Mouse (Mus musculus) CD8-positive naive resting alpha-beta T cell, adult 2 months (primary cell): ENCODE measurements around the gene Dst.

Experiments used
- DNase-seq, 2 experiments: peaks; one replicate each; pipeline ENCODE4 v3.0.0; 2022; ENCODE audit warnings: low read depth in 2 of 2, low spot score in 2 of 2

Dst gene

GRCm38 (mm10) chr1:34125148-34125547 lies 217.1 kb downstream of the Dst start:
- no peak for DNase-seq

DNA sequence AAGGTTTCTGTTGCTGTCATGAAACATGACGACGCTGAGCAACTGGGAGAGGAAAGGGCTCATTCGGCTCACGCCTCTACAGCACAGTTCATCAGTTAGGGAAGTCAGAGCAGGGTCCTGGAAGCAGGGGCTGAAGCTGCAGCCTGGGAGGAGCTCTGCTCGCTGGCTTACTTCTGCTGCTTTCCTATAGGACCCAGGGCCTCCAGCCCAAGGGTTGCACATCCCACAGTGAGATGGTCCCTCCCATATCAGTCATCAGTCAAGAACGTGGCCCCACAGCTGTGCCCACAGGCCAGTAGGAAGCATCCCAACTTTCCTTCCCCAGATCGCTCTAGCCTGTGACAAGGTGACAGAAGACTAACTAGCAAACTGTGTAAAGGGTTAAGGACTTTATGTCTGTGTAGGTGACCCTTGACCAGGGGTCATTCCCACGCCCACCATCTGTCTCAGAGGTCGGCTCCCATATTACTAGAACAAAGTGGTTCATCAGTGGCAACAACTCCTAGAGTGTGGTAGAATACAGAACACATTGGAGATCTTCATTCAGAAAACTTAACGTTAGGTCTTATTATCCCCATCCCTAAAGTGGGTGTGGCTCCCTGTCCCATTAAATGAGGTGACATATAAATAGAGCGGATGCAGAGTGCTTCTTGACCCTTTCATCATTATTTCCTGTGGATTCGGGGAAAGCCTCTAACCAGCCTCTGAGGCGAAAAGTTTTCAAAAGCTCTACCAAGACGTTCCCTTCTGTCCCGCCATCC lies 219.9 kb downstream of the Dst start:
- DNase-seq = no peak

GRCm38 (mm10) chr1:34128796-34129195 lies 220.8 kb downstream of the Dst start:
- DNase-seq = no peak

DNA sequence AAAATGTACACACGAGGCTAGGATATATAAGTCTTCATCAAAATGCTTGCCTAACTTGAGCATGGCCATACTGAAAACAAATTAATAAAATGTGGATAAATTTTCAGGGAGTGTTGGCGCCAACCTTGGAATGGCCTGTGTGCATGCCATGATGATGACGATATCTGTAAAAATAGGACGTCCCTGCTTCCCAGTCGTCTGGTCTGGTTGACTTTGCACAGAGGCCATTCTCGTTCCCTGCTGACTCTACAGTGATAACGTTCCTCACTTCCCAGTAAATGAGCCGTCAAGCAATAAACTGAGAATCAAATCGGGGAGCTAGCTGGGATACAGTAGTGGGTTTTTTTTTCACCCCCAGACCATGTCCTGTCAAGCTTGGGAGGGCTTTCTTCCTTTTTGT lies 221.7 kb downstream of the Dst start:
- no peak for DNase-seq

DNA sequence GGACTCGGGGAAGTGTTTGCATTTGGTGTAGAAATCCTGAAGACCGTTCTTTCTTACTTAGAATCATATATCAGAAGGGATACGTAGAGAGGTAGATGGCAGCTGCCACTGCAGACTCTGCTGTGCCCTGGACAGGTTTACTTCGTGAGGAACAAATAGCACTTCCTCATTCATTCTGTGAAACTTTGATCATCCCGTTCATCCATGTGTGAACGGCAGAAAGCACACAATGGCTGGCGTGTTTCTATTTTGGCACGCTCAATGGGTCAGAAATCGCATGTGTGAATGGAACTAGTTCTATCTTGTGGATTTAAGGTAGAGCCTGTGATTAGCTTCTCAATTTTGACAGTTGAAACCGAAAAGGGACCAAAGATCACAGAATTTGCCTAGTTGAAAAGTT lies 222.8 kb downstream of the Dst start:
- no peak for DNase-seq

DNA sequence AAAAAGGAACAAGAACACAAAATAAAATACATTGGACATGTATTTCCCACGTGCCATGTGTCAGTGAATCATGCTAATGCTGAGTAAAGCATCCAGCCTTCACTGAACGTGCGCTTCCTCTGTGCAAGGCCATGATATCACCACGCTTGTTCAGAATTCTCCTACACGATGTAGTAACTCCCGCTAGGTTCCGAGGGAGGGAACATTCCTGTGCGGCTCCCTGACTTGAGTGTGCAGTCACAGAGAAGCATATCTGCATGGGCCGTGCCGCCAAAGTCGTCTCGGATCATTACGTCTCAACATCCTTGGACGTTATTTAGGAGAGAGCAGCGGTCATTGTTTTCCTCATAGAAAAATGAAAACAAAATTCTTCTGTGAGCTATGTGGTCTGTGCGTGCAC lies 224.8 kb downstream of the Dst start:
- no peak for DNase-seq

GRCm38 (mm10) chr1:34135535-34135934 lies 227.5 kb downstream of the Dst start:
- DNase-seq = no peak

DNA sequence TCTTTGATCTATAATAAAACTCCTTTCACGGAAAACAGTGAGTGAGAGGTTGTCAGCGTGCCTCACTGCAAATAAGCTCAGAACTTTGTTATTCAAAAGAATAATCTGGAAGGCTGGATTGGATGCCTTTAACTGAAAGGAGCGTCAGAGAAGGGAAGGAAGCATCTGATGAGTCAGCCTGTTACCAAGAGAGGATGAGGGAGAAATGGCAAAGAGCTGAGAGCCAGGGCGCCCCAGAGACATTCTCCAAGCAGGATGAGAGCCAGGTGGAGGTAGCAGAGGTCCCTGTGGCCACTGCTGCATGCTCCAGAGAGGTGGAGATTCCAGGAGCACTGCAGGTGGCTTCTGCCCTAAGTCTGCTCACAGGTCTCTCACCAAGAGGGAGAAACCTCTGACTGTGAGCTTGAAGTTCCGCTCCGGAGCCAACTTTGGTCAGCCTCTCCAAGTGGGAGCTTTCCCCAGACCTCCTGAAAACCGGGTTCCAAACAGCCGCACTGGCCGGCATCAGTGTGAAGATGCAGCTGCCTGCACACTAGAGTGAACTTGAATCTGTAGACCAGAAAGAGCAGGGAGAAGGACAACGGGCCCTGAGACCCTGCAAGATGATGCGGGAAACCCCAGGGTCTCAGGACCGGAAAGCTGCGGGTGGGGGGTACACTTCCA lies 231.3 kb downstream of the Dst start:
- no peak for DNase-seq

GRCm38 (mm10) chr1:34139871-34140471 lies 231.9 kb downstream of the Dst start:
- DNase-seq = no peak

DNA sequence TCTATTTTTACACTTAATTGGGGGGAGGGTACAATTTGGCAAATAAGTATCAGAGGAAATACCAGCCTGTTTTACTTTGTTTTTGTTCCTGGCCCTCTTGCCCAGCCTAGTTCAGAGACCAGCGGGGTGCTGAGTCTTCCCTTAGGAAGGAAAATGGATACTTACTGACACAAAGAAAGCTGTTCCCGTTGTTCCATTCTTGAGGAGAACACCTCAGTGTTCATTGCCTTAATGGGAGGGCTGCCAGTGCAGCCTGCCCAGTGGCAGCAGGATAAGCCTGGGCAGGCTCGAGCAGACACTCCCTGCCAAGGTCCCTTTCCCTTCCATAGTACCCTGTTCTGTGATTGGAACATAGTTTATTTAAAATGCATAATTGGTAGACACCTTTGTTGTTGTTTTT lies 232.7 kb downstream of the Dst start:
- DNase-seq = no peak

- DNase-seq = no peak
These were observed 235.0 kb downstream of the Dst start for GRCm38 (mm10) chr1:34142951-34143580.

GRCm38 (mm10) chr1:34144826-34145225 lies 236.8 kb downstream of the Dst start:
- DNase-seq = no peak

DNA sequence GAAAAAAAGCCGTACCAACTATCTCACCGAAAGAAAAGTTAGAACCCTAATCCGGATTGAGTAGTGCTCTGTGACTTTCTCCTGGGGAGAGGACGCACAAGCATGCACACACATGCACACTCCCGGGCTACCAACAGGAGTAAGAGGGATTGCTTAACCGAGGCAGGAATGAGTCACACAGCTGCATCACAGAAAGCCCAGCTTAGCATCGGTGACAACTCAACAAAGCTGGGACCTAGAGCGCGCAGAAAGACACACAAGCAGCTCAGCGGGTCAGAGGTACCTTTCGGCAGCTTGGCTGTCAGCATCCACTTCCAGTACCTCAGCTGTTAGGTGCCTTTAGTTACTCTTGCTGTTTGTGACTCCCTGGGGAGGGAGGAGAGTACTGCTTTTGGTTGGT lies 240.0 kb downstream of the Dst start:
- no peak for DNase-seq

DNA sequence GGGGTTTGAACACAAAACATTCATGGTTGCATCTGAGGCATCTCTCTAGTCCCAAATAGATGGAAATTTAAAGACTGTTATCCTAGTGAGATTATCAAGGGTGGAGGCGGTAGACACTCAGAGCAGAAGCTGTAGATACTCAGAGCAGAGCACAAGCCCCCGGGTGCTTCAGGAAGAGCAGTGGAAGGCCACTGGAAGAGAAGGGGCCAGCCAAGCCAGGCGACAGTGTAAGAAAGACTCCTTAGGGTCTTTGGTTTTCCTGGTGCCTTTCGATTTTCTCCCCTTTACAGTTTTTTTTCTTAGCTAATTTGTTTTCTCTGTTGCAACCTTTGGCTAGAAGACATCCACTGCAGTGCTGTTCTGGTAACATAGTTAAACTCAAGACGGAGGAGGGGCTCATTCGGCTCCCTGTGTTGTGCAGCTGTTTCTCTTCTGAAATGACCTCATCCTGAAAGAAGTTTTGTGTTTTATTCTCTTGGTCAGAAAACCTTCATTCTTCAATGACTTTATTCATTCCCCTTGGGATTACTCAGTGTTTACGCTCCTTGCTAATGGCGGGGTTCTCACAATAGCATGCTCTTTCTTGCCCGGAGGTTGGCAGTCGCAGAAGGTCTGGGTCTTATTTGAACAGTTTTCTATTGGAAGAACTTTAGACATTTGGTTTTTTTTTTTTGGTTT lies 242.5 kb downstream of the Dst start:
- no peak for DNase-seq

DNA sequence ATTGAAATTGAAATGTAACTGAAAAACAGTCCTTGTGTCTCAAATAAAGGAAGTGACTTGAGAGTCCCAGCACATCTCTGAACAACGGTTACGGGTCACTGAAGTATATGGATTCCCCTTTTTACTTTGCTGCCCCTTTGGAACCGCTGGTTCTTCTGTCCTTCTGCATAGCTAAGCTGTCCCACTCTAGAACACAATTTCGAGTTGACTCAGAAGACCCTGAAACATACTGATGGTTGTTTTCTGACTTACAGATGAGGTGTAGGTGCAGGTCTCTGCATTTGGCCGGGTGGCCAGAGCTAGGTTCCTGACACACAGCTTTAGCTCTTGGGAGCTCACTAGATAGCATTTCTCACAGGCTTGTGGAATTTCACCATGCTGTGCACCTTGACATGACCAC lies 244.7 kb downstream of the Dst start:
- DNase-seq = no peak

GRCm38 (mm10) chr1:34156058-34156457 lies 248.0 kb downstream of the Dst start:
- no peak for DNase-seq

DNA sequence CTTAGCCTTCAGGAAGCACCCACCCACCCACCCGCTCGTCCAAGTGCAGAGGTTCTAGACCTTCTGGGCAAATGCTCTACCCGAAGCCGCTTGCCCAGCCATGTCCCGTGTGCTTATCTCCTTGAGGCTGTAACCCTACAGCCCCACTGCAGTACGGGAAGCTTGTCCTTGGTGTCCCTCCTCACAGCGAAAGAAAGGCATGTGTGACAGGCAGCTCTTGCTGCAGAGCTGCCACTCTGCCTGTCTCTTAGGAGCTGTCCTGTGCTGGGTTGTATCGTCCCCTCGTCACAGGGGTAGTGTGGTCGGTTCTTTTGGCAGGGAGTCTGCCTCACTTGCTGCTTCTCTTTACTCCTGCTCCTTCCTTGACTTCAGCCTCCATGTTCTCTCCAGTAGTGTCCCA lies 249.7 kb downstream of the Dst start:
- DNase-seq = no peak

DNA sequence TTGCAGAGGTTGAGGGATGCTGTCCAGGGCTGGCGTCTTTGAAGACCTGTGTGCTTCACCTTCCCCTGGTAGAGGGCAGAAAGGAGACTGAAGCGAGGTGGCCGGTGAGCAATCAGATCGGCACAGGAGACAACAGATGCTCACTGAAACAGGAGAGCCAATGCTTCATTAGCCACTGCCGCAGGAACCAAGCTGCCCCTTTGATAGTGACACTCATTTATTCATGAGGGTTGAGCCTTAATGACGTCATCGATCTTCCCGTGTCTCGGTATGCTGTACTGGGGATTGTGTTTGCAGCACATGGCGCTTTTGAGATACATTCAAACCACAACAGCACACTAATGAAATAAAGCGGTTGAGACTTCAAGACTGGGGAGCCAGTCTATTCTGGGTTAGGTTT lies 250.8 kb downstream of the Dst start:
- no peak for DNase-seq

DNA sequence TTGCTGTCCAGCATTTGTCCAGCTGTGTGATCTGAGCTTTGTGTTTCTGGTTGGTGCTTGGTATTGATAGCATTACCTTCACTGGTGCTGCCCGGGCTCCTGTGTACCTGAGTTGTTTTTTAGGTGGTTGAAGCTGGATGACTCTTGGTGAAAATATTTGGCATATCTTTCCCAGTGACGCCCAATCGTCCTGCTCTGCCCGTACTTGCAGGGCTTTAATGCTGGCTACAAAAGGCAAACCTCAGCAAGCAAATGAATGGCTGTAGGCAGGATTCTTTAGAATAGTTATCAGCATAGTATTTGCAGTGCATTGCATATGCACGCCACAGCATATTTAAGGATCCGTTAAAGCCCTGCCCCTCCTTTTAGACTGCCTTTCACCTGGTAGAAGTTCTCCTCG lies 251.9 kb downstream of the Dst start:
- no peak for DNase-seq

DNA sequence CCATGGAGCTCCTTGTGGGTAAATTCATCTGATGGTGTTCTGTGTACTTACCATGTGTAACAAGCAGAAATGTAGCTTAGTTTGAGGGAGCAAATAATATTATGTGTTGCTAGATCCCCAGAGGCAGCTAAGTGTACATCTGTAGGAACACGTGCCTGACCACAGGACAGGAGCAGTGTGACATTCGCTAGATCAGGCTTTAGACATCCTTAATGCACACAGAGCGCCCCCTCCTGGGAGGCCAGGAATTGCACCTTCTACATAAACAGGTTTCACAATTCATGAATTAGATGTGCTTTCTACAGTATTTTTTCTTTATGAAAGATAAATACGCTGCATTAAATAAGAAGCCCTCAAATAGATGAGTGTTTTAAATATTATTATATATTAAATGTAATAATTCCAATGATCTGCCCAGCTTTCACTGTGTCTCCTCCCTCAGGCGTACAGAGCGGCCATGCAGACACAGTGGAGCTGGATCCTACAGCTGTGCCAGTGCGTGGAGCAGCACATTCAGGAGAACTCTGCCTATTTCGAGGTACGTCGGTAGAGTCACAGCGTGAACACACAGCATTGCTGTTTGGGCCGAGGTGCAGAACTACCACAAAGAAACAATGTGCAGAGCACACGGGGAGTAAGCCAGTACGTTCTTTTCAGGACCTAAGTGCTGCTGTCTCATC lies 256.7 kb downstream of the Dst start:
- peak; percentile 21 to 47 for DNase-seq

DNA sequence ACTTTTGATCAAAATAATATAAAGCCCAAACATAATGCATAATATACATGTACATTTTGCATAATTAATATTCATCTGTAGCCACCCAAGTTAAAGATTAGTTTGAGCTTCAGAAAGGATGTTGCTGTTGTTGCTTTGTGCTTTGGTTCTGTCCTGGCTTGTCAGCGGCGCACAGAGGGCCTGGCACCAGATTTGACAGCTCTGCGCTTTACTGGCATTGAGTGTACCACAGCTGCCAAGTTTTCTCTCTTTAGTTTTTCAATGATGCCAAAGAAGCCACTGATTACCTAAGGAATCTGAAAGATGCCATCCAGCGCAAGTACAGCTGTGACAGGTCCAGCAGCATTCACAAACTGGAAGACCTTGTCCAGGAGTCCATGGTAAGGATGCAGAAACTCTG lies 257.9 kb downstream of the Dst start:
- DNase-seq = no peak
